Comparison of ENCODE assay signal across 15 mouse cellular contexts in genomic region chr10:25387268-25387667, GRCm38 (mm10). TPM values are rescaled to one million over a fixed set of nuclear protein-coding genes. Genes with fewer than 3 reads are reported as not detected.
DNase-seq lines count a peak whose midpoint lies in the region; ATAC-seq and TF ChIP-seq lines count a peak whose summit lies in the region.
"Had no signal": no experiment of that assay in that cellular context is flagged by ENCODE, and none has a peak within 500 bp of the region (broad histone marks: within the 10 kb centered on the region; RNA-seq: fewer than 3 reads in every experiment).

No protein-coding gene starts in this region.

- H3K4me3 ChIP-seq in heart, adult 2 months, result no peak overlapping the region
- no peak overlapping the region for H3K4me3 ChIP-seq in lung, embryonic 15.5 days
- no peak overlapping the region for H3K4me3 ChIP-seq in embryonic facial prominence, embryonic 10.5 days

- DNase-seq in heart, adult 2 months, result no peak
- no peak for DNase-seq in heart, postnatal 25 days (ENCODE audit: low spot score)
- no peak for DNase-seq in lung, postnatal 36 days
- no peak for DNase-seq in embryonic facial prominence, embryonic 10.5 days (ENCODE audit: low spot score)
- DNase-seq in thymus, postnatal 0 days (ENCODE audit: low spot score), result peak; percentile 77
- no peak for DNase-seq in spleen, adult 12 weeks (ENCODE audit: low spot score)
- DNase-seq: cerebellum, postnatal 36 days; gastrocnemius, postnatal 14 days; layer of hippocampus, postnatal 36 days; liver; right cerebral cortex, adult 18-20 months had no signal

- TF ChIP-seq EP300 in heart, adult 2 months (IDR thresholded peaks at IDR 0.05; ENCODE audit: insufficient read depth, low read depth, low read length), result no peak

- H3K9me3 ChIP-seq in lung, embryonic 15.5 days, result no peaks in the 10 kb centered on the region
- H3K9me3 ChIP-seq in embryonic facial prominence, embryonic 10.5 days, result no peaks in the 10 kb centered on the region

- H3K36me3 ChIP-seq in heart, adult 2 months (ENCODE audit: control insufficient read depth, insufficient read depth, low read length), result peaks cover 11% of the 10 kb centered on the region
- no peaks in the 10 kb centered on the region for H3K36me3 ChIP-seq in lung, embryonic 15.5 days
- no peaks in the 10 kb centered on the region for H3K36me3 ChIP-seq in embryonic facial prominence, embryonic 10.5 days (replicated peaks)

- no peak overlapping the region for H3K9ac ChIP-seq in heart, adult 2 months (ENCODE audit: low read depth, low read length)
- no peak overlapping the region for H3K9ac ChIP-seq in lung, embryonic 15.5 days

- peaks cover 4% of the 10 kb centered on the region; the same call in 1 of the 2 replicates for H3K79me2 ChIP-seq in heart, adult 2 months (replicated peaks; ENCODE audit: control insufficient read depth, insufficient read depth, low read length)

- H3K27me3 ChIP-seq in heart, adult 2 months (ENCODE audit: control insufficient read depth, insufficient read depth, low read length), result no peaks in the 10 kb centered on the region
- no peaks in the 10 kb centered on the region for H3K27me3 ChIP-seq in lung, embryonic 15.5 days
- no peaks in the 10 kb centered on the region for H3K27me3 ChIP-seq in embryonic facial prominence, embryonic 10.5 days (replicated peaks; ENCODE audit: low read depth, poor library complexity, severe bottlenecking)

- no peak for TF ChIP-seq POLR2A in heart, adult 2 months (IDR thresholded peaks at IDR 0.05; ENCODE audit: insufficient read depth, low read depth, low read length)

- no peak overlapping the region for H3K4me2 ChIP-seq in lung, embryonic 15.5 days

- peak overlapping the region; percentile 26 for H3K27ac ChIP-seq in heart, adult 2 months
- peak overlapping the region; percentile 75 for H3K27ac ChIP-seq in lung, embryonic 15.5 days
- peak overlapping the region; percentile 72 for H3K27ac ChIP-seq in embryonic facial prominence, embryonic 10.5 days (replicated peaks)

- WGBS in heart, adult 2 months, result 36% methylated on average over 4 of the region's 4 CpGs
- 10% methylated on average over 4 of the region's 4 CpGs for WGBS in lung, embryonic 15.5 days
- WGBS in embryonic facial prominence, embryonic 10.5 days, result 53% methylated on average over 4 of the region's 4 CpGs

- intact Hi-C loops in heart, adult 2 months (cut with DNase I), result no loop called here
- intact Hi-C loops in heart, postnatal 25 days (cut with DNase I), result loop anchor here (2.0 kb wide), 1 partner anchor 18 kb away; no protein-coding TSS in a partner anchor

- peak; percentile 71; the same call in 1 of the 2 replicates for ATAC-seq in lung, embryonic 15.5 days (ENCODE audit: borderline replicate concordance, extremely low read depth, low FRiP score, low TSS enrichment)
- no peak for ATAC-seq in granulocyte monocyte progenitor cell, adult 5-6 weeks (replicated peaks; ENCODE audit: poor library complexity, severe bottlenecking)
- ATAC-seq: forebrain, embryonic 16.5 days; hindbrain, embryonic 16.5 days had no signal

- H3K4me1 ChIP-seq in heart, adult 2 months (ENCODE audit: control insufficient read depth, insufficient read depth, low read length), result peaks cover 10% of the 10 kb centered on the region
- H3K4me1 ChIP-seq in lung, embryonic 15.5 days, result peaks cover 37% of the 10 kb centered on the region
- peaks cover 41% of the 10 kb centered on the region for H3K4me1 ChIP-seq in embryonic facial prominence, embryonic 10.5 days

- no peak for TF ChIP-seq CTCF in heart, adult 2 months (IDR thresholded peaks at IDR 0.05)

RNA-seq across cellular contexts. Expression of gene Epb41l2, which starts 27.7 kb away (rescaled TPM):
- total RNA-seq in heart, adult 2 months (2021), result 10 to 100 TPM; 40.5 to 49.1 TPM
- 24.0 and 41.8 TPM in 2 replicates for polyA plus RNA-seq in heart, adult 2 months (2012; rRNA removed)
- 10 to 100 TPM; 53.9 to 60.5 TPM for total RNA-seq in heart, postnatal 25 days (2021)
- polyA plus RNA-seq in lung, embryonic 15.5 days (2015; fragmentation: Nextera tagmentation; extraction: Ambion mirVana), result 84.2 and 90.6 TPM in 2 replicates
- 47.3 and 52.9 TPM in 2 replicates for polyA plus RNA-seq in embryonic facial prominence, embryonic 10.5 days (2016; fragmentation: Nextera tagmentation; extraction: Ambion mirVana)
- 27.5 and 29.4 TPM in 2 replicates for polyA plus RNA-seq in thymus, postnatal 0 days (2015; fragmentation: Nextera tagmentation; extraction: Ambion mirVana)
- 31.1 and 34.6 TPM in 2 replicates for total RNA-seq in granulocyte monocyte progenitor cell, adult 5-6 weeks (2014; fragmentation: Nextera tagmentation)
- 23.6 and 29.6 TPM in 2 replicates for total RNA-seq in granulocyte monocyte progenitor cell, adult 5-6 weeks (2017)
